Mouse (Mus musculus) left cerebral cortex, postnatal 36 days (tissue): ENCODE results near the gene Dgcr2. TPM values are rescaled to one million over a fixed set of nuclear protein-coding genes. Genes with fewer than 3 reads are reported as not detected.
A peak's percentile ranks its signal among the peaks of the same experiment; 100 is the strongest.

Experiments
- DNase-seq, 2 experiments: peaks; one replicate each; pipeline ENCODE4 v3.0.0; 2021 to 2022; ENCODE audit warnings: low spot score in 2 of 2, mixed read lengths in 1 of 2
- intact Hi-C: fragments of 180-260 bp; cut with DNase I; formaldehyde crosslinking; loops from one replicate; pipeline ENCODE4 v1.15.1; 2025
- total RNA-seq, 2 experiments: library from RNA; stranded (reverse); gene quantifications; 2 replicates each; pipeline ENCODE4 v1.2.3; 2021

Dgcr2 gene
- total RNA-seq, 2 experiments from 2014 or later: 92.6 to 103 TPM

- DNase-seq: no peak
- intact Hi-C loops: no loop called here
Measured at GRCm38 (mm10) chr16:17826500-17826899, 71.9 kb downstream of the Dgcr2 start.

GRCm38 (mm10) chr16:17816528-17816927 lies 81.8 kb downstream of the Dgcr2 start:
- no peak for DNase-seq
- intact Hi-C loops: no loop called here

GRCm38 (mm10) chr16:17815411-17816402 lies 82.7 kb downstream of the Dgcr2 start:
- intact Hi-C loops: no loop called here
- peak in 1 of 2 experiments; percentile 74 for DNase-seq

GRCm38 (mm10) chr16:17813173-17813572 lies 85.2 kb downstream of the Dgcr2 start:
- DNase-seq: no peak
- intact Hi-C loops: loop anchor here (5.0 kb wide), 2 partner anchors 41 to 71 kb away; no protein-coding TSS in a partner anchor

GRCm38 (mm10) chr16:17812120-17812519 lies 86.2 kb downstream of the Dgcr2 start:
- intact Hi-C loops: loop anchor here (5.0 kb wide), 2 partner anchors 40 to 70 kb away; no protein-coding TSS in a partner anchor
- DNase-seq: no peak

- DNase-seq: no peak
- intact Hi-C loops: loop anchor here (5.0 kb wide), 2 partner anchors 37 to 67 kb away; no protein-coding TSS in a partner anchor
Measured at GRCm38 (mm10) chr16:17809711-17810110, 88.7 kb downstream of the Dgcr2 start.

- intact Hi-C loops: no loop called here
- DNase-seq: no peak
Measured at GRCm38 (mm10) chr16:17809125-17809524, 89.2 kb downstream of the Dgcr2 start.

GRCm38 (mm10) chr16:17807192-17808009 lies 91.0 kb downstream of the Dgcr2 start:
- DNase-seq: peak; percentile 85 to 89
- intact Hi-C loops: no loop called here

- intact Hi-C loops: no loop called here
- DNase-seq: peak in 1 of 2 experiments; percentile 57
Measured at GRCm38 (mm10) chr16:17806581-17807191, 91.7 kb downstream of the Dgcr2 start.

GRCm38 (mm10) chr16:17804982-17805381 lies 93.4 kb downstream of the Dgcr2 start:
- intact Hi-C loops: no loop called here

GRCm38 (mm10) chr16:17804449-17804912 lies 93.9 kb downstream of the Dgcr2 start:
- intact Hi-C loops: no loop called here
- no peak for DNase-seq

More at GRCm38 (mm10) chr16:17804982-17805381, 93.4 kb downstream of the Dgcr2 start:
- no peak for DNase-seq

GRCm38 (mm10) chr16:17803675-17804448 lies 94.5 kb downstream of the Dgcr2 start:
- DNase-seq: no peak
- intact Hi-C loops: no loop called here

- intact Hi-C loops: no loop called here
Measured at GRCm38 (mm10) chr16:17802839-17803674, 95.3 kb downstream of the Dgcr2 start.

GRCm38 (mm10) chr16:17802456-17802838 lies 95.9 kb downstream of the Dgcr2 start:
- intact Hi-C loops: no loop called here
- DNase-seq: no peak

More at GRCm38 (mm10) chr16:17802839-17803674, 95.3 kb downstream of the Dgcr2 start:
- DNase-seq: peak; percentile 57 to 72

GRCm38 (mm10) chr16:17801777-17802455 lies 96.4 kb downstream of the Dgcr2 start:
- no peak for DNase-seq
- intact Hi-C loops: no loop called here

GRCm38 (mm10) chr16:17799584-17799983 lies 98.8 kb downstream of the Dgcr2 start:
- no peak for DNase-seq
- intact Hi-C loops: no loop called here
